Mouse (Mus musculus) adrenal gland, adult (tissue): Measurements from ENCODE around the gene Vmn1r206.
"Not testable (repeated sequence)": the region's sequence is repeated elsewhere in the genome, so short reads cannot be mapped to it uniquely, and the experiment has no call there.

Experiments
- DNase-seq, 2 experiments: peaks; one replicate each; pipeline ENCODE4 v3.0.0; 2022 to 2023; ENCODE audit warnings: low spot score in 1 of 2; ENCODE audit not compliant: inconsistent age in 2 of 2

Vmn1r206 gene

DNA sequence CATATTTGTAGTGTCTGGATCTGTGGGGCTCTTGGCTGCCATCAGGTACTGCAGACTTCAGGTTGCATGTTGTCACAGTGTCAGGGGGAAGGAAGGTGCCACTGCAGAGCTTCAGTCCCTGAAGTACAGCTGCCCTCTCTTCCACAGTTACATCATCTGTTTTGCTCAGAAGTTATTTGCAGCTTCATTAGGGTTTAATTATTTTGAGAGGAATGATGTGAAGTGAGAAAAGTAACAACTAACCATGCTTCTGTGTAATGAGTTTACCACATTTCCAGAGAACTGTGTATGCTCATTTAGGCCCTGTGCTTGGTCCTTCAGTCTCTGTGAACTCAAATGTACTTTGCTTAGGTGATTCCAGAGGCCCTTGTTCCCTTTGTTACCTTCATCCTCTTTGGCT, at the start of gene Vmn1r206:
Gene Vmn1r206 (minus strand): TSS at position 101 of the 400 bp plus-strand sequence.
- not testable (repeated sequence) for DNase-seq

DNA sequence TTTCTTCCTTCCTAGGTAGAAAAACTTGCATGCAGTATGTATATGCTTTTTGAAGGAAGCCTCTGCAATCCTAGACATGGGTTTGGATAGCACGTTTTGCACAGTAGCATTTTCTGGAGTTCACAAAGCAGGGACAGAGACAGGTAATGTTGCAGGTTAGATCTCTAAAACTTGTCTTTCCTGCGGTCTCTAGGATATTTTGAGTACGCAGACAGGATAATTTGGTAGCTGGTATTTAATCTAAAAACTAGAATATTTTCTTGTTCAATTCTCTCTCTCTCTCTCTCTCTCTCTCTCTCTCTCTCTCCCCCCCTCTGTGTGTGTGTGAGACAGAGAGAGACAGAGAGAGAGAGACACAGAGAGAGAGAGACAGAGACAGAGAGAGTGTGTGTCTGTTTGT, 31.2 kb downstream of the Vmn1r206 start, which contains the start of gene Vmn1r205:
Gene Vmn1r205 (minus strand): TSS at position 101 of the 400 bp plus-strand sequence.
- DNase-seq, result no peak

DNA sequence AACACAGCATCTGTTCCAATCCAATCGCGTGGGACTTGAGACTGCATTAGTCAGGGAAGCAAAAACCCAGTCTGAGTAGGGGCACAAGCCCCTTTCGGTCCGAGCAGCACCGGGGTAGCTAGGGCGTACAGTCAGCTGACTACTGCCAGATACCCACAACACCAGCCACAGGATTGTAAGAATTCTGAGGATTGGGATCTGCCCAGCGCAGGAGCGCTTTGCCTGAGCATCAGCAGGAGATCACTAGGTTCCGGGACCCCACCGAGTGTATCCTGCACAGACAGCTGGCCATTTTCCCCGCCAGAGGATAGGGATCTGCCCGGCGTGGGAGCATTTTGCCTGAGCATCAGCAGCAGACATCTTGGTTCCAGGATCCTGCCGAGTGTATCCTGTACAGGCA, 40.7 kb downstream of the Vmn1r206 start:
- DNase-seq, result not testable (repeated sequence)

GRCm38 (mm10) chr13:22574911-22575310, 49.1 kb downstream of the Vmn1r206 start:
- not testable (repeated sequence) for DNase-seq
